Mouse (Mus musculus) cerebellum, adult 8-10 months (tissue): ENCODE data around the gene Spcs1.

Experiments used
- DNase-seq: peaks from one replicate; pipeline ENCODE4 v3.0.0; 2022

Spcs1 gene

GRCm38 (mm10) chr14:31001307-31002205 is at the start of gene Spcs1, which contains the start of gene Glt8d1:
TSS of gene Spcs1 (minus strand) at chr14:31001672.
TSS of gene Glt8d1 (plus strand) at chr14:31001400.
- DNase-seq: peak; percentile 82

GRCm38 (mm10) chr14:31045817-31046216 is 44.3 kb upstream of the Spcs1 start:
- no peak for DNase-seq

GRCm38 (mm10) chr14:31045296-31045695 is 43.8 kb upstream of the Spcs1 start:
- no peak for DNase-seq

- no peak for DNase-seq
Measured at GRCm38 (mm10) chr14:31025785-31026184, 24.3 kb upstream of the Spcs1 start.

GRCm38 (mm10) chr14:31022579-31022978 is 21.1 kb upstream of the Spcs1 start:
- DNase-seq: no peak

- no peak for DNase-seq
Measured at GRCm38 (mm10) chr14:31019331-31020205, 18.1 kb upstream of the Spcs1 start.

DNA sequence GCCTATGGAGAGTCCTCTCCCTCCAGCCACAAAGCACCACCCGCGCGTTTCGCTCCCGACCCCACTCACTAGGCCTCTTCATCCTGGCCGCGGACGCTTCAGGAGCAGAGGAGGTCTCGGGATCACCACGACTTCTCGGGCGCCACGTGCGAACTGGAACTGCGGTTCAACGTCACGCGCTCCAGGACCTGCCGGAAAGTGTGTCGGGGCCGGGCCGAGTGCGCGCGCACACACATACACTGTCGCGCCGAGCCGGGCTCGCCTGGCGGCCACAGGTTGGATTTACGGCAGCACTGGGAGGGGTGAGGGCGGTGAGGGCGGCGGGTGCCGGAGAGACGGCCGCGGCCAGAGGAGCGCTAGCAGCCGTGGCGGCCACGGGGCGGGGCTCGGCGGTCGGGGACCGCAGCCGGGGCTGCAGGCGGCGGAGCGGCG is 17.4 kb upstream of the Spcs1 start, which contains the start of the genes Pbrm1 and Gnl3:
TSS of gene Pbrm1 (plus strand) at position 279 of the 432 bp plus-strand sequence.
TSS of gene Gnl3 (minus strand) at position 293 of the 432 bp plus-strand sequence.
- peak; percentile 96 for DNase-seq

DNA sequence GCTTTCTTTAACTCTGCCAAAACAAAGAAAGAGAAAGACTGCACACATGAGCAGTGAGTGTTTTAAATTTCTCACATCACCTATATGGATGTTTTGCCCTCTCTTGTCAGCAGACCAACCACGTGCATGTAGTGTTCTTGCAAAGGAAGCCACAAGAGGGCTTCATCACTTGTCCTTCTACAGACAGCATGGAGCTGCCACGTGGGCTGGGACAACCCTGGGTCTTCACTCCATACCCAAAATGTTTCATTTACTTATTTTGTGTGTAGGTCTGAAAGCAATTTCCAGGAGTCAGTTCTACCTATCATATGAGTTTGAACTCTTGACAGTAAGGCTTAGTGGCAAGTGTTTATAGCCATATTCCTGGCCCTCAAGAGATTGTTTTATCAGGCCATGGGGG is 16.4 kb upstream of the Spcs1 start:
- DNase-seq: no peak

DNA sequence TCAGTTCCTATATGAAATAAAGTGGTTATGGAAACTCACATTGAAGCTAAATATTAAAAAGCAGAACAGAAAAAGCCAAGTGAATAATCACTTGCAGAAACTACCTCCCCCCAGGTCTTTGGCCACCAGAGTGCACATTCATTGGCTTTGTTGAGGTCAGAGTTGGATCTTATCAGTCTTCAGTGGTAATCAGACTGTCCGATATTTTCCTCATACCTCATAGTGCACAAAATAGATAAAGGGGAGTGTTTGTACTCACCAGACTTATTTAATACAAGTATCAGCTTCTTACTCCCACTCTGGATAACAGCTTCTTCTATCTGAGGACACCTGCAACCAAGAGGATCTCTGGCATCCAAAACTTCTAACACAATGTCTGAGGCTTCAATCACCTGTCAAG is 14.6 kb upstream of the Spcs1 start:
- no peak for DNase-seq

DNA sequence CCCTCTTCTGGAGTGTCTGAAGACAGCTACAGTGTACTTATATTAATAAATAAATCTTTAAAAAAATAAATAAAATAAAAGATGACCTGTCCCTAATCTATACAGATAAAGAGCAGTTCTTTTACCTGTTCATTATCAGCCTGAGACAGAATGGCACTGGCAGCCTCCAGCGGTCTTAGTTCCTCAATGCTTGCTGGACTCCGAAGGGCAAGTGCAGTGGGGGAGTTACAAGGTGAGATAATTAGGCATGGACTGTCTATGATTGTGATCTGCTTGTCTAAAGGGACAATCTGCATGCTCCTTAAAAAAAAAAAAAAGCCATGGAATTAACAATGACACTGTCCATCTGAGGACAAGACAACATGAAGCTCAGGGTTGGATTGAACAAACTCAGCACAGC is 12.5 kb upstream of the Spcs1 start:
- DNase-seq: no peak

- no peak for DNase-seq
Measured at GRCm38 (mm10) chr14:31011588-31011987, 10.1 kb upstream of the Spcs1 start.

GRCm38 (mm10) chr14:31006779-31007178 is 5.3 kb upstream of the Spcs1 start:
- no peak for DNase-seq

DNA sequence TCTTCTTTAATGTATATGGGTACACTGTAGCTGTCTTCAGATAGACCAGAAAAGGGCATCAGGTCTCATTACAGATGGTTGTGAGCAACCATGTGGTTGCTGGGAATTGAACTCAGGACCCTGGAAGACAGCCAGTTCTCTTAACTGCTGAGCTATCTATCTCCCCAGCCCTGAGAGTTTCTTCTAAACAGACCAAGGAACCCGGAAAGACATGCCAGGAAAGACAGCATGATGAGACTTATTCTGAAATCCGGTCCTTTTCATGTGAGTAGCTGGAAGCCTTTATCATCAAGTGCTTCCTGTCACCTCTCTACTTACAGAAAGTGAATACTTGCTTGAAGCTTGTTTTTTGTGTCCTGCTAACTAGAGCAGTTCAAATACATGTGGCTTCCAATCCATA is 3.1 kb upstream of the Spcs1 start:
- DNase-seq: no peak

GRCm38 (mm10) chr14:31000816-31001306 is 611 bp downstream of the Spcs1 start:
- no peak for DNase-seq

DNA sequence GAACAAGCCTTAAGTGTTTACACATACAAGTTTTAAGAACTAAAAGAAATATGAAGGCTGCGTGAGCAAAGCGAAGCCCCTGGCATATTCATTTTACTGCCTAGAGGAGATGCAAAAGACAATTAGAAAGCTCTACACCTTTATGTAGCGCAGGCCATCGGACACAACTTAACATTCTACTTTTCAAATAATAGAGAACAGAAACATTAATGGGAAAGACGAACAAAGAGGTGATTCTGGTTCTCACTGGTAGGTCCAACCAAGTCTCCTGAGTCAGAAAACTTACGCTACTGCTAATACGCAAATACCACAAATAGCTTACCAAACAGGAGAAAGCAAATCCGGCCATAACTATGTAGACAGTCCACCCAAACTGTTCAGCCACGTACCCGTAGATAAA is 1.1 kb downstream of the Spcs1 start:
- DNase-seq: no peak

DNA sequence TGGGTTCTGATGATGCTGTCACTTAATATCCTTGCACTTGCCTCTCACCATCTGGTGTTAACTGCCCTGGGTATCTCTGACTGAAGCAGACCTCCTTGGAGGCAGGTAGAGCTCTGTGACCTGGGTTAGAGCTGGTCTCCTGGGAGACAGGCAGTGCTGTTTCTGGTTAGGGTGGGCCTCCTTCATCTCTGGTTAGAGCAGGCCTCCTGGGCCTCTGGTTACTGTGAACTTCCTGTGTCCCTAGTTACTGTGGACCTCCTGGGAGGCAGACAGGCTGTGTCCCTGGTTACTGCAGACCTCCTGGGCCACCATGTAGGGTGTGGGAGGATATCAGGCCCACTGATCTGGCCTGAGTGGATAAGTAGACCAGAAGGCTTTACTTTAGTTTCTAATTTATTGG is 5.1 kb downstream of the Spcs1 start:
- DNase-seq: no peak

GRCm38 (mm10) chr14:30976222-30976621 is 25.2 kb downstream of the Spcs1 start:
- DNase-seq: no peak

- DNase-seq: no peak
Measured at GRCm38 (mm10) chr14:30974204-30974603, 27.3 kb downstream of the Spcs1 start.

DNA sequence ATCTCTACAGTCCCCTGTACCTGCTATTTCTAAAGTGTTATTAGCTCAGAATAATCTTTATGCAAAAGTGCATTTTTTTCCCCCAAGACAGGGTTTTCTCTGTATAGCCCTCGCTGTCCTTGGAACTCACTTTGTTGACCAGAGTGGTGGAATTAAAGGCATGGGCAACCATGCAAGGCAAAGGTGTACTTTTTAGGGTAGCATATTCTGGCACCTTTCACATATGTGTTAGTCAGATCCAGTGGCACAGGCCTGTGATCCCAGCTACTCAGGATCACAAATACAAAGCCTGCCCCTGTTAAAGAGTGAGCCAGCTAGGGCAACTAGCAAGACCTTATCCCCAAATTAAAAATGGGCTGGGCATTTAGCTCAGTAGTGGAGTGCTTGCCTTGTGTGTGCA is 41.1 kb downstream of the Spcs1 start:
- no peak for DNase-seq

DNA sequence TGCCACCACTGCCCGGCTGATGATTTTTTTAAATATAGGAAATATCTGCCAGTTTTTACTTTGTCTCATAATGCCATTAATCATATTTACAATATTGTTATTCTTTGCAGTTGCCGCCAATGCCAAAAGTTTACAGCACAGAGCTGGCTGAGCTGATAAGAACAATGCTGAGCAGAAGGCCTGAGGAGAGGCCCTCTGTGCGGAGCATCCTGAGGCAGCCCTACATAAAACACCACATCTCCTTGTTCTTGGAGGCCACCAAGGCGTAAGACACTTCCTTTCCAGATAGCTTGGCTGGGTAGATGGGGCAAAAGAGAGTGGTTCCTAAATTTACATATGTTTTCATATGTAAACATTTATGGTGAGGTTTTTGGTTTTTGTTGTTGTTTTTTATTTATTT is 42.4 kb downstream of the Spcs1 start:
- no peak for DNase-seq

- no peak for DNase-seq
Measured at GRCm38 (mm10) chr14:30958517-30958916, 43.0 kb downstream of the Spcs1 start.

- DNase-seq: peak; percentile 95
Measured at GRCm38 (mm10) chr14:30951154-30951825, 50.2 kb downstream of the Spcs1 start, which contains the start of gene Nek4. TSS of gene Nek4 (plus strand) at chr14:30951377.

DNA sequence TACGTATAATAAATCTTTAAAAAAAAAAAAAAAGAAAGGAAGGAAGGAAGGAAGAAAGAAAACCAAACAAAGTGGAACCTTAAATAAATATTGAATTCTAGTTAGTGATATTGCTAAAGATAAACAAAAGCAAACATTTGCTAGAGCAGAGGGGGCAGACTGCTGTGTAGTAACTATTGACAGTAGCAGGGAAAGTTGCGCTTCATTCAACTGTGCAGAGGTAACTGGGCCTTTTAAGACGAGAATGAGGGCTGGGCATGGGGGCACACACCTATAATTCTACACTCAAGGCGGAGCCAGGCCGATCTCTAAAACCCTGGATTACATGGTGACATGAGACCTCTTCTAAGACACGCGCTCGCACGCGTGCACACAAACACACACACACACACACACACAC is 51.5 kb downstream of the Spcs1 start:
- peak; percentile 12 for DNase-seq
